Mouse (Mus musculus) B cell, adult 2 months (primary cell): Measurements from ENCODE around the gene Stab2.
A peak's percentile ranks its signal among the peaks of the same experiment; 100 is the strongest.

Source experiments
- DNase-seq, 2 experiments: peaks; one replicate each; pipeline ENCODE4 v3.0.0; 2022

The Stab2 gene

DNA sequence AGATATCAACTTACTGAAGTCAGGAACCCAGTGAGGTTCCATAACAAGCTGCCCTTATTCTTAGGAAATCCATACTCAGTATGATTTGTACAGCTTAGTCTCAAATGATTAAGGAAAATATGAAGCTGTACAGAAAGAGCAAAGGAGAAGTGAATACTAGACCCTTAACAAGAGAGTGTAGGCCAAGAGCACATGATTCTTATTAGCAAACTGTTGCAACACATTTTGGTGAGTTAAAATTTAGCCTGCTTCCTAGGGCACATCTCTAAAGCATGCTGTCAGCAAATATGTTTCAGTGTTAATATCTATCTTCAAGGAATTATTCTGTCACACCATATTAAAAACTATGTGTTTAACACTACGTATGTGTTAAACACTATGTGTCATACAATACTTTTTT lies 121.4 kb downstream of the Stab2 start:
- DNase-seq: no peak

DNA sequence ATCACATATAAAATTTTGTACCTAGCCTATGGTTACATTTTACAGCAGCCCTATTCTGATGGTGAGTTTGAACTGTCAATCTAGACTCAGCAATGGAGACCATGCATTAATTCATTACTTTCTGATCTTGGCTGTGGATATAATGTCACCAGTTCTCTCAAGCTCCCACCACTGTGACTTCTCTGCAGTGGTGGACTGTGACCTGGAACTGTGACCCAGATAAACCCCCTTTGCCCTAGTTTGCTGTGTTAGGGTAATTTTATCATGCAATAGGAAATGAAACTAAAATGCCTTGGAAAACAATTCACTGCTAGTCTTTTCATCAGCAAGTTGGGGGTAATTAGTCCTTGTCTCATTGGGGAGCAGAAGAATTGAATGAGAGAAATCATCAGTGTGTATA lies 126.4 kb downstream of the Stab2 start:
- no peak for DNase-seq

DNA sequence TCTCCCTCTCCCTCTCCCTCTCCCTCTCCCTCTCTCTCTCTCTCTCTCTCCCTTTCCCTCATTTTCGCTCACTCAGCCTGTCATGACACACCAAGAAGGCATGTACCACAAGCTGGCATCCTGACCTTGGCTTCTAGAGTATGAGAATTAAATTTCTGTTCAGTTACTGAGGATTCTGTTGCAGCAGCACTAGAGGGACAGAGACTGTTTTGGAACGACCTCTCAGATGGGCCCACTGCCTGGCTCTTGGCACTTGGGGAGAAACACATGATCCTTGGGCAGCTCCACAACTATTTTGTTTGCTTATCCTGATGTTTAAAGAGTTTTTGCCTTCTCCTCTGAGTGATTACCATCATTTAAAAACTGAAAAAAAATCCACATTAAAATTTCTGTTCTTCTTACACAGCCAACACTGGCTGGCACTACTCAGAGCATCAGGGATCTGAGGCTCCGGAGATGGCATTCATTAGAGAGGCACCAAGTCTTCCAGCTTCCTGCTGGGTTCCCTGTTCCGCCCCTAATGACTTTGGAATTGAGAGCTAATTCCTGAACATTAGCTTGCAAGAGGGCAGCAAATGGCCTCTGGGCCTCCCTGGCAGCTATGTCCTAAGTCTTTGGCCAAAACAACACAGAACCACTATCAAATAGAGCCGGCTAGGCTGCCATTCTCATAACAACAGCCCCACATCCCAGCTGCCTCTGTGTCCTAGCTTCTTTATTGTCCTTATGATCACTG lies 127.6 kb downstream of the Stab2 start:
- DNase-seq: no peak

DNA sequence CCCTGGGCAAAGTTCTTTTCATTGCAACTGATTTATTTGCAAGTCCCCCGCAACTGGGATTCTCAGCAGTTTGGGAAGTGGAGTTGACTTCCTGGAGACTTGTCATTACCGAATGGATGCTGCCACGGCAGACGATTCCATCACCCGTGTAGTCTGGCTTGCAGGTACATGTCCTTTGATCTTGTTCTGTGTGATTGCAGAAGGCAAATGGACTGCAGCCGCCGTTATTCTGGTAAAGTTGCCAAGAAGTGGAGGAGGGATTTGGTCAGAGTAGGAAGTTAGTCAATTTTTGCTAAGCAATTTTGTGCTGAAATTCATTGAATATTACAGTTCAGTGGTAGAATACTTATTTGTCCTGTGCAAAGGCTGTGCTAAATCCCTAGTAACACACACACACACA lies 129.1 kb downstream of the Stab2 start:
- DNase-seq: no peak

DNA sequence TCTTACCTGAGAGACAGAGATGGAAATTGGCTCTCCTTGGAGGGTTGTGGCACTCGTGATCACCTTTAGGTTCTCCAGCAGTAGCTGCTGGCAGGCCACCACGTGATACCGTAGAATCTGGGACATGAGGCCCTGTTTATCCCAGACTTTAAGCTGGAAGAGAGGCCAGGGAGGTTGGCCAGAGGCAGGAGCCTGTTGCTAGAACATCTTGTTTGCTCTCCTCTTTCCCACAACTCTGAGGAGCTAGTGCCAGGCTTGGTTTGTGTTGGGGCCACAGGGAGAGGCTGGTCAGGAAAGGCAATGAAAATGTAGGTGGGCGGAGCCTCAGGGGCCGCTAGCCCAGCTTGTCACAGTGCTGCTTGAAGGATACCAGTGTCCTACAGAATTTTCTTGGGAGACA lies 135.2 kb downstream of the Stab2 start:
- no peak for DNase-seq

DNA sequence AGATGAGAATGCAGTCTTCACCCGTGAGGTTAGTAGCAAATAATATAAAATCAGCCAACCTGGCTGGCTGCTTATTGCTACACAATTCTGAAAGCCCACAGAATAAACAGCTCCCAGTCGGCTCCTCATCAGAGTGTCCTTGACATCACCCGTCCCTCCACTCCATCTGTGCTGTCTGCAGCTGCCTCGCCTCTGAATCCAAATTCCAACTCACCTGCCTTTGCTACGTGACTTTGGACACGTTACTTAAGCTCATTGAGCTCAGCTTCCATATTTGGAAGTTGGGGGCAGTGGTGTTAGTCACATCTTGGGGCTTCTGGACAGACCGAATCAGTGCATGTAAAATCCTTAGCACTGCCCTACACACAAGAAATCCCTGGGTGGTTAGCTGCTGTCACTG lies 135.7 kb downstream of the Stab2 start:
- no peak for DNase-seq

DNA sequence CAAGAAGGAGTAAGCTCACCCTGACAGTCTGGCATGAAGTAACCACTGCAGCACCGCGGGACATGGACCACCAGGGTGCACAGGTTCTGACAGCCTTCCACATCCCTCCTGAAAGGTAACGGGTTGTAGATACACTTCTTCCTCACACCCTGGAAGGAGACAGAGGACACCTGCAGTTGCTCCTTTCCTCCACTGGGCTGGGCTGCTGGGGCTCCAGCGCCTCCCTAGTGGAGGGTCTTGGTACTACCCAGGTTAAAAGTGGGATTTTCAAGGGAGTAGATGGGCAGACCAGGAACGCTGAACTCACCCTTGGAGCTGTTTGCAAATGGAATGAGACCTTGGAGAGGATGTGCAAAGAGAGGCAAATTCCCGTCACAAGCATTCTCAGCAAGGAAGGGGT lies 144.4 kb downstream of the Stab2 start:
- DNase-seq: peak; percentile 8 to 14

DNA sequence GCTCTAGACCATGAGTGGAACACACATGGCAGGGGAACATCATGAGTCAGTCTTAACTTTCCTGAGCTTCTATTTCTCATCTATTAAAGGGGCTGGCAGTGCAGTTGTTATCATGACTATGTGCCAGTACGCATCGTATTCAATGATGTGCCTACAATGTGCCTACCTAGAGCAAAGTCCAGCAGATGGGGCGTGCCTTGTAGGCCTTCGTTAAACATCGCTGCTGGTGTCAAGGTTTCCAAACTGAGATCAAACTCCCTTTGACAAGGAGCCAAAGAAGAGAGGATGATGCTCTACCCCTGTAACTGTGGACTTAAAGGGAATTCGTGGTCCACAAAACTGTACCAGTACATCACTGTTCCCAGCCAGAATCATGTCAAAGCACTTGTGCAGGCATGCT lies 145.3 kb downstream of the Stab2 start:
- DNase-seq: no peak

DNA sequence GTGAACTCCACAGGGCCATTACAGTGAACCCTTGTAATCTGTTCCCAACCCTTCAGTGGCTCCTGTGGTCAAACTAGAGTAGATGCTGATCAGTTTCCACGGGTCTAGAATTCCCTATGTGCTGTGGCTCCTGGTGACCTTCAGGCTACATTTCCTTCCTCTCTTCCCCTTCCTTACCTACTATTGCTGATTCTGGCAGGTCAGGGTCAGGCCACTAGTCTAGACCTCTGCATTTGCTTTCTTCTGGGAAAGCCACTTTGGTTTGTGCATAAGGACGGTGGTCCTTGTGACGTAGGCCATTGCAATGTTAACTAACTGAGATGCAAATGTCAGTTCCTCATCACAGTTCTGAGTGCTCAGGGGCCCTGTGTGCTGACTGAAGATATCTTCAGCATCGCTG lies 147.4 kb downstream of the Stab2 start:
- no peak for DNase-seq

DNA sequence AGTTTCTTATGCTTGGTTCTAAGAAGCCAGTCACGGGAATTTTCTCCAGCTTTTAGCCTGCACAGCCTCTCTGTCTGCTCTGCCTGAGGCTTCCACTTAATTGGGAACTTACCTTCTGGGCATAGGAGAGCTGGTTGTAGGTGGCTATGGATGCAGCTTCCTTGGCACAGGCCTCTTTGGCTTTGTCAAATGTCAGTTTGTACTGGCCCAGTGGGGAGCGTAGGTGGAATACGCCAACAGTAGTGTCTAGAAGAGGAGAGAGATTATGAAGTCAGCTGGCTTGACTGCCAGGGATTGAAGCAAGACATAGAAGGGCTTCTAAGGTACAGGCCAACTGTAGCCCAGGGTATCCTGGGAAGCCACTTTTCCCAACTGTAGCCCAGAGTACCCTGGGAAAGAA lies 154.4 kb downstream of the Stab2 start:
- no peak for DNase-seq

DNA sequence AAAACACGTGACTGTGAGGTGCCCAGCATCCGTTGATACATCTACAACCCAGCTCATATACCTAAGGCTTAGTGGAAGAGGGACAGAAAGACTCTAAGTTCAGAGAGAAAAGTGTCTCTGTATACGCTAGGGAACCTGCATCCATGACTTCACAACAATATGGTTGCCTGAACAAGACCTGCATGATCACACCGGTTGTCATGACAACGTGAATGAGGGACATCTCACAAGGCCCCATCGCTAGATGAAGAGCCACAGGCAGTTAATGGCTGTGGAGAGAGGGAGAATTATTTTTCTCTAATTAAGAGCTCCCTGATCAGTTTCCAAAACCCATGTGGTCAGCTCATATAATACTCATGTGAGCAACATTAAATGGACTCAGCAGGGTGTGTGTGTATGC lies 155.7 kb downstream of the Stab2 start:
- DNase-seq: no peak

DNA sequence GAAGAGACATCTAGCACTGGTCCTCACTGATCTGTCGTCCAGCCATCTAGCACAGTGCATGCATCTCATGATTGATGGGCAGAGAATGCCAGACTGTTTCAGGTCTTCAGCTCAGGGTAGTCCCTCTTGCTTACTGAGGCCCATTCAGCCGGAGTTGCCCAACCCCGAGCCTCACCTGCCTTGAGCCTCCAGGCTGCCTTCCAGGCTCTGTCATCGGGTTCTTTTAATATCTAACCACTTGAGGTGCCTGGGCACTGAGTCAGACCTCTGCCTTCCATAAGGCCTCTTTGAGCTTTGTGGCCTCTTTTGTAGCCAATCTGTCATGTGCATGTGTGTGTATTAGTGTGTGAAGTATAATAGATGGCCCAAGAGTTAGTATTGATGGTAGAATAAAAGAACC lies 158.3 kb downstream of the Stab2 start:
- no peak for DNase-seq

DNA sequence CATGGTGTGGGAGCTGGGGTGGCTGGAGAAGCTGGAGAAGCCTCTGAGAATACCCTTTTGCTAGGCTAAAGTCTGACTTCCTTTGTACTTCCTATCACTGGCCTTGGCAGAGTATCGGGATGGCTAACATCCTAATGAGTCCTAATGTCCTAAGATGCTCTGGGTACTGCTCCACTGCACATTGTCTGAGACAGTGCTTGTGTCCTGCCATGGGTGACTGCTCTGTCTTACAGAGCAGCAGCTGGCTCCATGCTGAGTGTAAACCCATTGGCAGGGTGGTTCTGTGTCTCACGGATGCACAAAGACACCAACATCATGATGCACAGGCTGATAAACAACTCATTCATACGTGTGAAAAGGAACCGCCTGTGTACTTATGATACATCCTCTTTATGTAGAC lies 158.7 kb downstream of the Stab2 start:
- no peak for DNase-seq

DNA sequence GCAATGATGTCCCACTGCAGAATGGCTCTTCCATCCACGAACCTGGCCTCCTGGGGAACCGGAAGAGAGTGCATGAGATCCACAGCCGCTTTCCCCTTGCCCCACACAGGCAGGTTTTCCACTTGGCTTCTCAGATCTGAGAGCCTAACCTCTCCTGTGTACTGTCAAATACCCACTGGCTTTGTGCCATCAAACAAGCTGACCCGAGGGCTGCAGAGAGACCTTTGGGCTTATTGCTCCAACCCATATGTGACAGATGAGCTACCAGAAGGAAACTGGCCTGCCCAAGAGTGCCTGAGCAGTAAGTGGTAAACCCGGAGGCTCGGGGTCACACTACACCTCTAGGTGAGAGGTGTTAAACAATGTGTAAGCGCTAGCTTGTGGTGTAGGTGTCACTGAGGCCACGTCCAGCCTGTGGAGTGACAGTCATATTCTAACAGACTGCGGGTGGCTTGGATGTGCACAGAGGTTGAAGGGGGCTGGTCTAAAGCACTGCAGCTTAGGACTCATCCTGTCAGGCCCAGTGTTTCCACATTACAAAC lies 160.8 kb downstream of the Stab2 start:
- DNase-seq: no peak

DNA sequence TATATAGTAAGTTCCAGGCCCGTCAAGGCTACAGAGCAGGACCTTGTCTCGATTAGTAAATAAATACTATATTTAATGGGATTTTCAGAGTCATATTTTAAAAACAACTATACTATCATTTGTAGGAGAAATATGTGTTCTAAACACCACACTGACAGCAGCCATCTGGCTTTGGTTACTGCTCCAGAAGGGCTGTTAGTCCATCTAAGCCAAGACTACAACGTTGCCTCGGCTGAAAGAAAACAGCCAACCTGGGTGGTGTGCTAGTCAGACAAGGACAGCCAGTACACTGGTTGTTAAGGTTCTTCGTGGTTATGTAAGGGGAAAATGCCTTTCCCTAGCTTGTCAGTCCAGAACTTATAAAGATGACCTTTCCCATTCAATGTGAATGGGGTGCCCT lies 165.2 kb downstream of the Stab2 start:
- no peak for DNase-seq

DNA sequence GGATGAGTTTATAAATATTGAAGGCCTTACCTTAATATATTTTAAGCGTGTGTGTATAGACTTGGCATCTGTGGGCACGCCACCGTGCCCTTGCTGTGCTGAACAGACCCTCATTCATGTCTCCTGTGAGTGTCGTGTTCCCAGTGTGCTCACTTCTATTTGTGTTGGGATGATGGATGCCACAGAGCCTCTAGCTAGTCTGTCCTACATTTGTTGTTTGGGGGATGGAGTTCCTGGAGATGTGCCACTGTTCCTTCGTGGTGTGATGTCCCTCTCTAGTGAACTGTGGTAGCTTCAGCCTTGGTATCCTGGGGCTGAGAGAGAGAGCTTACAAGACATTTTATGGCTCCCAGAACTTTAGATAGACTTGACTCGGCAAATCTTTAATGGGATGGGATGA lies 169.0 kb downstream of the Stab2 start:
- no peak for DNase-seq

DNA sequence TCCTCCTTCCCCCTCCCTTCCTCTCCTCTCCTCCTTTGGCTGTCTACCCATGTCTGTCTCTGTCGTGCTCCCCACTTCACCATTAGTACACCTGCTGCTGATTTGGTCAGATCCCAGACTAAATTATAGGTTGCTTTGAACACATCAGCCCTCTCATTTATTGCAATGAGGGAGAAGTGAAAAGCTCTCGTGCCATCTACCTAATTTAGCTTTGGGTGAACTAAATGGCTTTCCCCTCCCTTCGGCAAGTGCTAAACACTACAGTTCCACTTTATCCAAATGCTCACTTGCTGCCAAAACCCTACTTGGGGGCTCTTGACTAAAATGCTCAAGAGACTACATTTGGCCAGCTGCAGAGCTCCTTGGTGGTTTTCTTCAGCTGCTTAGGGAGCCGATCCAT lies 171.0 kb downstream of the Stab2 start:
- no peak for DNase-seq

DNA sequence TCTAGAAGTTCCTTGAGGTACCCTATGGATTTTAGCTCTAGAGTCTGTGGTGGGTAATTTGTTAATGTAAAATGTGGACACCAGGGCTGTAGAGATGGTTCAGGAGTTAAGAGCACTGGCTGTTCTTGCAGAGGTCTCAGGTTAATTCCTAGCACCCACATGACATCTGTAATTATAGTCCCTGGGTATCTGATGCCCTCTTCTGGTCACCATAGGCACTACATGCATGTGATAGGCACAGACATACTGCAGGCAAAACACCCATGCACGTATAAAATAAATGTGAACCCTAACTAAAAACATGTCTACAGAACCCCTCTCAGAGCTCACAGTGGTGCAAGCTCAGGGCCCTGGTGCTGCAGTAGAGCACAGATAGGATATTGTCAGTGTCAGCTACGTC lies 178.3 kb downstream of the Stab2 start:
- DNase-seq: peak; percentile 27 to 36

DNA sequence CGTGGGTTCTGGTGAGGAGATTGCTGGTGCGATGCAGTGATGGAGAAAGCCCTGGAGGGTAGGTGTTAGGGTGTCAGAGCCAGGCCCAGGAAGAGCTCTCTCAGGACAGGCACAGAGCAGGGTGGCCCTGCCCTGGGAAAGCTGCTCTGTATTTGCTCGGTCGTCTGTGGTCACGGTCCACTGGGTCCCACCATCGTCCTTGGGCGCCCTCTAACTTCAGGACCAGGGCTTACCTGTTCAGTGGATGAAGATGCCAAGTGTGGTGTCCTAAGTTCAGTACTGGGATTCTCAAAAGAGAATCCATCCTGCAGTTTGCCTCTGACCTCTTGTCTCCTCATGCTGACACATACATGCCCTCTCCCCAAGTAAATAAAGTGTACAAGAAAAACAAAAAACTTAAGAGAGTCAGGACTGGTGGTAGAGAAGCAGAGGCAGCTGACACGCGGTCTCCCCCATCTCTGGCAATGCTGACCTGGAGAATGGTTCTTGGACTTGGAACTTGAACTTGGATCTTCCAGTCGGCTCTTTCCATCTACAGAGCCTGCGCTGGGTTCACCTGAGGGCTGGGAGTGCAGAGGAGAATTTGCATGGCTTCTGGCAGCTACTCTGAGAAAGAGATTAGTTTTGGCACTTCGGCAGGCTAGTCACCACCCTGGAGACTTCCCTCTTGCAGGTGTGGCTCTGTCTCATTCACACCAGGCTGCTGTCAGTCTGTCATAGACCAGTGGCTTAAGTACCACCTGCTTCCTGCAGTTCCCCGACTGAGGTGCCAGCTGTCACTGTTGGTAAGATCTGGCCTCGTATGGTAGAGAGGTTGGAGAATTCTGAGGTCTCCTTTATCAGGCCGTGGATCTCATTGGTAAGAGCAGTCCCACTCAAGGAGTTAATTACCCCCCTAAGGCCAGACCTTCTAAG lies 179.3 kb downstream of the Stab2 start:
- peak; percentile 42 to 53 for DNase-seq

DNA sequence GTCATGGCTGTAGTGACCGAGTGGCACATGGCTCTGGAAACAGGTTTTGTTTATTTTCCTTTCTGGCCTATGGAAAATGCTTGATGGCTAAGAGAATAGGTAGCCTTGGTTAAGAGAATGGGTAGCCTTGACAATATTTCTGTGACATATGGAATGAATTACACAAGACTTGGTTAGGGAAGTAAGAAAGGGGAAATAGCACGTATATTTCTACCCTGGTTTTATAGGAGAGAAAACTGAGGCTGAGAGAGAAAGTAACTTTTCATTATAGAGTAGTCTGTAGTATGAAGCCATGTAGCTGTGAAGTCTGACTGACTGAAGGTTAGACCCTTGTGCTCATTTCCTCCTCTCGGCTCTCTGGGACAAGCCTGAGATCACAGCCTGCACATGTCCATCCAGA lies 180.9 kb downstream of the Stab2 start:
- no peak for DNase-seq

DNA sequence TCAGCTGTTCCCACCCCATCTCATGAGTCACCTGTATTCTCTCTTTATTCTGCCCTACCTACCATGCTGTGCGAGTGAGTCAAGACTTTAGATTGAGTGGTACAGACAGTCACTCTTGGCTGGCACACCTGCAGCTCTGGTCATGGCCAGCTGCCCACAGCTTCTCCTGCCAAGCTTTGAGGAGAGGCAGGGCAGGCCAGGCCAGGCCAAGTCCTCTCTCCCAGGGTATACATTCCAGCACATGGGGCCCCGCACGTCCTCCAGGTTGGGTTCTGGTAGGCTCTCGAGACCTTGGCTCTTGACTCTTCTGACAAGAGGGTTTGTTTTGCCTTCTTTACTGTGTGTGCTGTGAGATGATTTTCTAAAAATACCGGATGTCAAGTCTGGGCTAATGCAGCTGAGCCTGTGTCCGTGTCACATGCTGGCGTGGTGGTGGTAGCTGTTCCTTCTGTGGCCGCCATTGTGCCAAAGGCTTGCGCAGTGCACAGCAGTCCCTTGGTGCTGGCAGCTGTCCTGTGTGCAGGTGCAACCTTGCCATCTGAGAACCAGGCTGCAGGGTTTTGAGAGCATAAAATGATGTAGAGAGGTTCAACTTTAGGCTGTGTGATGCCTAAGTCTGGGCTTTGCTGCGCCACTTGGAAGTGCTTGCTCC lies 181.8 kb downstream of the Stab2 start:
- no peak for DNase-seq

DNA sequence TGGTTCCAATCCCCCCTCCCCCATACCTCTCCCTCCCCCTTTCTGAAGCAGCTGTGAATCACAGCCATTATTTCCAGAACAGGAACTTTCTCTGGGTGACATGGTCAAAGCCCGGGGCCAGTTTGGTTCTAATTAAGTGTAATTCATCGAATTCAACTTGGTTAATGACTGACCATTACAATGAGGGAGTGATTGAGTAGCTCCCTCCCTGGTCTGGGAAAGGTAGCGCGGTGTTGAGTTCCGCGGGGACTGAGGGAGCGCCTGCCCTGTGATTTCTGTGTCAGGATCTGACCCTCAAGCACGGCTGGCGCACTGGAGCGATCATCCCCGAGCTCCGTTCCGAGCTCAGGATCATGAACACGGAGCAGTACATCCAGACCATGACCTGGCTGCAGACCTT lies 183.0 kb downstream of the Stab2 start:
- no peak for DNase-seq

DNA sequence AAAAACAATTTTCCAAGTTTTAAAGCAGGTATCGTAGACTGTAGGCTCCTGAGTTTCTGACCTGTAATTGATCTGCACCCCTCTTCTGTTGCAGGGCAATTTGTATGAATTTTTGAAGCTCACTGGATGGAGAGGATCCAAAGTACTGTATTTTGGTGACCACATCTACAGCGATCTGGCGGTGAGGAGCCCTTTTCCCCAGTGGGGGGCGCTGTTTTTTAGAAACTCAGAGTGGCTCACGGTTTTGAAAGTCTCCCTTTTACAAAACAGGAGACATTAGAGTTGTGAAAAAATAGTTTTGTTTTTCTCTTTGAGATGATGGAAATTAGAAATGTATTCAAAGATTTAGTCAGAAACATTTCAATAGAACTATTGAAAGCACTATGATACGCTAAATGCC lies 183.7 kb downstream of the Stab2 start:
- DNase-seq: peak; percentile 43 to 49

DNA sequence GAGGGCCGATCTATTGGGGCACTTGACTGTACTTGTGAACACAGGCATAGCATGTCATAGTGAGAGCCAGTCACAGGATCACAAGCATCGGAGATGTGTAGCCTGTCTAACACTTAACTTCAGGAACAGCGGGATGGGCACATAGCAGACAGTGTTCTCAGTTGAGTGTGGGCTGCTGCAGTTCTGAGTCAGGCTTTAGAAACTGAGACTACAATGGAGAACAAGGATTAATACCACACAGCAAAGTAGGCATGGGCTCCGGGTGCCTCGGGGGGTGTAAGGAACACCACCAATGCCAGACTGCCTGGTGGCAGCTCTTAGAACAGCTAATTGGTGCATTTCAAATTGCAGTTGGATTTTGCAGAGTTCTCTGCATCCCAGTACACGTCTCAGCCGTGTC lies 186.8 kb downstream of the Stab2 start:
- no peak for DNase-seq
